Mouse (Mus musculus) adrenal gland, postnatal 36 days (tissue): ENCODE data around the gene Lhfpl2. TPM values are rescaled to one million over a fixed set of nuclear protein-coding genes. Genes with fewer than 3 reads are reported as not detected.
"Not testable (repeated sequence)": the region's sequence is repeated elsewhere in the genome, so short reads cannot be mapped to it uniquely, and the experiment has no call there.

Experiments
- DNase-seq, 2 experiments: peaks; one replicate each; pipeline ENCODE4 v3.0.0; 2021; ENCODE audit warnings: mixed read lengths in 1 of 2
- long read RNA-seq, 2 experiments: library from polyadenylated mRNA; stranded (forward); transcript quantifications; one replicate each; pipeline ENCODE4 v2.0.0; 2021; ENCODE audit warnings: borderline sequencing depth in 2 of 2
- total RNA-seq, 2 experiments: library from RNA; stranded (reverse); gene quantifications; 2 replicates each; pipeline ENCODE4 v1.2.3; 2021

Lhfpl2 gene
- total RNA-seq = 10 to 100 TPM; 32.3 to 35.3 TPM
- long read RNA-seq, experiment 1, full-length matches to known transcripts = 5 of 17 reads
- long read RNA-seq, experiment 1, partial matches to known transcripts = 0 of 17 reads
- long read RNA-seq, experiment 1, other reads (novel, unspliced or antisense) = 12 of 17 reads
- long read RNA-seq, experiment 2, full-length matches to known transcripts = 3 of 5 reads
- long read RNA-seq, experiment 2, partial matches to known transcripts = 0 of 5 reads
- long read RNA-seq, experiment 2, other reads (novel, unspliced or antisense) = 2 of 5 reads

- peak; percentile 77 to 81 for DNase-seq
These were observed at the start of gene Lhfpl2 for GRCm38 (mm10) chr13:94057563-94058560. Lhfpl2 (plus strand) TSS chr13:94057796.

DNA sequence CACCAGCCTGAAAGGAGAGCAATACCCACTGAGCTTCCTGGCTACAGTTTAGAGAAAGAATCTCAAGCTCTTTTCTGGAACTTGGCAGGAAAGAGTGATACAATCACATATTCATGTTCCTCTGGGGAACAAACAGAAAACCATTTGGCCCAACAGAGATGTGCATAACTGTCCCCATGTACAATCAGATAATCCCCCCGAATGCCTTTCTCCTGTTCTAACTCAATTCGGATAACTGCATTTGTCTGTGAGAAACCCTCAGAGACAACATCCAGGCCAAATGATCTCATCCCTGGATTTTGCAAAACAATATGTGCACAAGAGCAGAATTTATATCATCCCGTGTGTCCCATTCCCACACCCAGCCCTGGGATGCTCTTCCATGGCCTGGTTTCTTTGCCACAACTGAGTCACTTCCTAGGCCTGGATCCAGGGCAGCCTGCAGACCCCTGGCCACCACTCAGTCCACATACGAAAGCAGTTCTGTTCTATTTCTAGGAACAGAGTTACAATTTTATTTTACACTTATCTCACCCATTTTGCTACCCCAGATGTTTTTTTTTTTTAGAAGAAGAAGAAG lies 45.5 kb upstream of the Lhfpl2 start:
- no peak for DNase-seq

DNA sequence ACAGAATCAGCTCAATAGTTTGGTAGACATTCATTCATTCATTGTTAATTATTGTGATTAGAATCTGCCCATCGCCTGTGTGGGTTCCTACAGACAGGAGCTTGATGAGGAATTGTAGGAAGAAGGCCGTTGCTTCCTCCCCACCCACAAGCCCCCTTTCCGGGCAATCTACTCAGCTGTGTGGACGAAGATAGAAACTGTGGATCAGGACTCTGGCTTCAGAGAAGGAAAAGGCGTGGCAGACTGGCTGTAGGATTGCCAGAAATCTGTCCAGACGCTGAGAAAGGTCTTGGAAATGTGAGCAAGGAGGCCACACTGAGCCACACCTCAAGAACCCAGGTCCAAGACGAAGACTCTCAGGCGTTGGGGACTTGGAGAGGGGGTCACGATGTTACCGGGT lies 43.6 kb upstream of the Lhfpl2 start:
- DNase-seq = peak in 1 of 2 experiments; percentile 21

DNA sequence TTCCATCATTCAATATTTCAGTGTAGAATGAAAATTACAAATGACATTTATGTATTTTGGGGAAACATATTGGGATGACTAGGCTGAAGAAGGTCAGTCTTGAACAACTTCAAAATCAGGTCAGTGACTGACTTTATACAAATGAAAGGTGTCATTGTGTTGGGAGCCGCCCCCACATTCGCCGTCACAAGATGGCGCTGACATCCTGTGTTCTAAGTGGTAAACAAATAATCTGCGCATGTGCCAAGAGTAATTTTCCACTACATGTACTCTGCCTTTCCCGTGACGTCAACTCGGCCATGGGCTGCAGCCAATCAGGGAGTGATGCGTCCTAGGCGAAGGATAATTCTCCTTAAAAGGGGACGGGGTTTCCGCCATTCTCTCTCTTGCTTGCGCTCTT lies 33.0 kb upstream of the Lhfpl2 start:
- not testable (repeated sequence) for DNase-seq

DNA sequence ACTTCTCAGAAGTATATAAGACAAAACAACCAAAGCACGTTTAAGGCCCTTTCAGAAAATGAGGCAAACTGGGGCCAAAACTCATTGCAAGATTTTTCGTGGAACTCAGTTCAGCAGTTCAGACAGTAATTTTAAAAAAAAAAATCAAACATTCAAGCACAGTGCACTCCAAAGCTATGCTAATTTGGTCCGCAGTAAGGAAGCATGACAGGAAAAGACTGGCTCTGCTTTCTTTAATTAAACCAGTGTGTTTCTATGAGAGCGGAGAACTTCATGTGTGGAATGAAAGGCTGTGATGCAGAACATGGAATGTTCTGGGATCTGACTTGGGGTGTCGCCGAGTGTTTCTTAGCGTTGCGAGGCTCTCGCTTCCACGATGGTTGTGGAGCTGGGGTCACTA lies 28.4 kb upstream of the Lhfpl2 start:
- DNase-seq = no peak

DNA sequence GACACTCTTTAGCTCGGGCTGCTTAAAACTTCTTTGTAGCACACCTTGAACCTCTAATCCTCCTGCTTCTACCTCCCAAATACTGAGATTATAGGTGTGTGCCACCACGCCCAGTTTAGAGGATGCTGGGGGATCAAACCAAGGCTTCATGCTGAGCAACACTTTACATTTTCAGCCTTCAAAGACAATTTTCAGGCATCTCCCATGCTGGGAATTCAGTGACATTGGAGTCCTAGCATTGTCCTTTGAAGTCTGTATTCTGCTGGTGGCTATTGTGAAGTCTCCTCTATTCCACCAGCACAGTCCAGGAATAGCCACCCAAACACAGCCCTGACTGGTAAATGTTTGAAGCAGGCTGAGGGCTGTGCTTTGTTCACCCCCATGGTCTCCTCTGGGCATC lies 27.0 kb upstream of the Lhfpl2 start:
- DNase-seq = no peak

- no peak for DNase-seq
These were observed 20.1 kb upstream of the Lhfpl2 start for GRCm38 (mm10) chr13:94037313-94038051.

DNA sequence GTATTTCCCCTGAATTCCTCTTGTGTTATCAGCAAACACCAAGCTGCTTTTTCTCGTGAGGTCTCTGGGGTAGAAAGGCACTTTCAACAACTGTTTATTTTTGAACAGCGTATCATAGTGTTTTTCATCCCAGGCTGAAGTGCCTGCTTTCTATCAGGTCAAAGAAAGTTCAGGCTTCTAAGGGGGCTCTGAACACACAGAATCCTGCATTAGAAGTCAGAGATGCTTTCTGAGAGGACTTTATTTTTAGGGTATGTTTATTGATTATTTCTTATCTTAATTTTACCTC lies 19.6 kb upstream of the Lhfpl2 start:
- no peak for DNase-seq

GRCm38 (mm10) chr13:94050036-94050435 lies 7.6 kb upstream of the Lhfpl2 start:
- no peak for DNase-seq

DNA sequence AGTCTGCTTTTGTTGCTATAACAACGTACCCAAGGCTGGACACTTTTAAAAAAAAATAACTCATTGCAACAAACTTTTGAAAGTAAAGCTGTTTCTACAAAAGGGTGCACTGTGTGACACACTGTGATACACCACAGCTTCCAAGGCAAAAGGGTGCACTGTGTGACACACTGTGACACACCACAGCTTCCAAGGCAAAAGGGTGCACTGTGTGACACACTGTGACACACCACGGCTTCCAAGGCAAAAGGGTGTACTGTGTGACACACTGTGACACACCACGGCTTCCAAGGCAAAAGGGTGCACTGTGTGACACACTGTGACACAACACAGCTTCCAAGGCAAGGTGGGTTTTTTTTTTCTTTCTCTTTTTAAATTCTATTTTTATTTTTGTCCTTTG lies 6.8 kb upstream of the Lhfpl2 start:
- peak; percentile 29 to 33 for DNase-seq

GRCm38 (mm10) chr13:94057036-94057562 lies 497 bp upstream of the Lhfpl2 start:
- DNase-seq = no peak

DNA sequence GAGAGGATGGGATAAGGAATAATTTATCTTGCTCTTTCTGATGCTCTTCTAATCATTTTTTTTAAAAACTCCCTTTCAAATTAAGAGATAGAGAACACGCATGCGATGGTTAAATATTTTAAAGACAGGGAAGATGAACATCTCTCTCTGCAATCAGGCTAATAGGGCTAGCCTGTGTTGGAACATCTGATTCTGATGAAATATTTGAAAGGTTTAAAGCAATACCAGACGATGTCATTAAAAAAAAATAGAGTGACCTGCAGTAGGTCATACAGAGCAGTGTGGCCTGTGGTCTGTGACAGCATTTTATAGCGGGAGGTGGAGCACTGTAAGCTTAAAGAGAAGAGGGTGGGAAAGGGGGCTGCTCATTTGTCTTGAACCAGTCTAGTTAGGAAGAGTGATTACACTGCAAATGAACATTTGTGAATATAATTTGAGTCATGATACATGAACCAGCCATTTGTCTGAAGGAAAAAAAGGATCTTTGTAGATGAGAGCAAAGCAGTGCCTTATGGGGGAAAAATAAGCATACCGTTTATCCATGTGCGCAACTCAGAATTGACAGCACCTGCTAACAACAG lies 1.1 kb downstream of the Lhfpl2 start:
- DNase-seq = no peak

DNA sequence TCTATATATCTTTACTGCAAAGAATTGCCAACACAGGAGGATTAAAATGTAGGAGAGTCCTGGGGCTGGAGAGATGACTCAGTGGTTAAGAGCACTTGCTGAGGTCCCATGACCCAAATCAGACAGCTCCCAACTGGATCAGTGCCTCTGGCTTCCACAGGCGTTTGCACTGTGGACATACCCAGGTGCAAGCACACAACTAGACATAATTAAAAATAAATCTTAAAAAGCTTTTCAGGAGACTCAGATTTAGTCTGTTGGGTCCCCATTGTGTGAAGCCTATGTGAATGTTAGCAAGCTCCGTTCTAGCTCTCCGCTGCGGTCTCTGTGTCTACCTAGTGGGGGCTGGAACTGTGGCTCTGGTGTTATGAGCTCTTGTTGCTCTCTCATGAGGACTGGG lies 1.8 kb downstream of the Lhfpl2 start:
- DNase-seq = no peak

GRCm38 (mm10) chr13:94059778-94060177 lies 2.2 kb downstream of the Lhfpl2 start:
- peak; percentile 69 to 73 for DNase-seq

GRCm38 (mm10) chr13:94060461-94060860 lies 2.9 kb downstream of the Lhfpl2 start:
- no peak for DNase-seq

- no peak for DNase-seq
These were observed 3.8 kb downstream of the Lhfpl2 start for GRCm38 (mm10) chr13:94061256-94061877.

DNA sequence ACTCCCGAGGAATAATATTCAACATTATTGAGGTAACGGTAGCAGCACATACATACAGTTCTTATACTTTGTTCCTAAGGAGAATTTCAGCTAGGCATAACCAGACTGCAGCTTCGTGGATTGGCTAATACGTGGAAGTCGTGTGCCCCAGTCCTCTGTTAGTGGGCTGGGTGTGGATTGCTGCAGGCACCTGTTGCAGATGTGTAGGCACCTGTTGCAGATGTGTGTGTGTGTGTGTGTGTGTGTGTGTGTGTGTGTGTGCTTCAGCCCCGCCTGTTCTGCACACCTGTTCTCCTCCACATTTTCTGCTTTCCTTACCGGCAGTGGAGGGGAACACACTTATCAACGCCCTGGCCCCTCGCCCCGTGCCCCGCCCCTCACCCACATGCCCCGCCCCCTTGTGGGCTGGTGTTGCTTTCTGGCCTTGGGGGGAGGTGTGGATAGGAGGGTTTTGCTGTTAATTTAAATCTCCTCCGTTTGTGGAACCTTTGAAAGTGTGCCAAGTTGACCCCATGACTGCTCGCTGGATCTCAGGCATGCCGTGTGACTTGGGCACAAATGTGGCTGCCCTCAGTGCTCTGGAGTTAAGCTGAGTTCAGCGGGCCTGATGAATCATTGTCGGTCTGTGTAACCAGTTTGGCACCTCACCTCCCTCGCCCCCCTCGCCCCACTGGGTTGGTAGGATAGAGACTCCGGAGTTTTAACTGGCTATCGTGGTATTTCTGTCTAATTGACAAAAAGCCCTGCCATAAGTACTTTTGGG lies 4.9 kb downstream of the Lhfpl2 start:
- DNase-seq = peak; percentile 55 to 63

DNA sequence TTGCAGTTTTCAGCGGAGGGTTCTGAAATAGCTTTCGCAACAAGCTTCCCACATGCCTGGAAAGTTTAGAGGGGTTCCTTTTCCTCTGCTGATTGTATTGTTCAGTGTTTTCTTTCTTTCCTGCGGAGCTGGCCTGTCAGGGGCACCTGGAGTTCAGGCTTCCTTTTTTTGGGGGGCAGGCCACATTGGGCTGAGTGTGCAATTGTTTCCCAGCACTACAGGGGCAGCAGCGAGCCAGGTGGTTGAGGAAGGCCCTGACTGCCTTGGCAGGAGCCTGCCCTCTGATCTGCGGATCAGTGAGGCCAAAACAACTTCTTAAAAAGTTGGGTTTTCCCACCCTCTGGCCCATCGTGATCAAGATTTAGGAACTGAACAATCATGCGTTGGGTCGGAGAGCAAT lies 5.6 kb downstream of the Lhfpl2 start:
- DNase-seq = peak in 1 of 2 experiments; percentile 31

GRCm38 (mm10) chr13:94064571-94064970 lies 7.0 kb downstream of the Lhfpl2 start:
- peak; percentile 45 to 60 for DNase-seq

DNA sequence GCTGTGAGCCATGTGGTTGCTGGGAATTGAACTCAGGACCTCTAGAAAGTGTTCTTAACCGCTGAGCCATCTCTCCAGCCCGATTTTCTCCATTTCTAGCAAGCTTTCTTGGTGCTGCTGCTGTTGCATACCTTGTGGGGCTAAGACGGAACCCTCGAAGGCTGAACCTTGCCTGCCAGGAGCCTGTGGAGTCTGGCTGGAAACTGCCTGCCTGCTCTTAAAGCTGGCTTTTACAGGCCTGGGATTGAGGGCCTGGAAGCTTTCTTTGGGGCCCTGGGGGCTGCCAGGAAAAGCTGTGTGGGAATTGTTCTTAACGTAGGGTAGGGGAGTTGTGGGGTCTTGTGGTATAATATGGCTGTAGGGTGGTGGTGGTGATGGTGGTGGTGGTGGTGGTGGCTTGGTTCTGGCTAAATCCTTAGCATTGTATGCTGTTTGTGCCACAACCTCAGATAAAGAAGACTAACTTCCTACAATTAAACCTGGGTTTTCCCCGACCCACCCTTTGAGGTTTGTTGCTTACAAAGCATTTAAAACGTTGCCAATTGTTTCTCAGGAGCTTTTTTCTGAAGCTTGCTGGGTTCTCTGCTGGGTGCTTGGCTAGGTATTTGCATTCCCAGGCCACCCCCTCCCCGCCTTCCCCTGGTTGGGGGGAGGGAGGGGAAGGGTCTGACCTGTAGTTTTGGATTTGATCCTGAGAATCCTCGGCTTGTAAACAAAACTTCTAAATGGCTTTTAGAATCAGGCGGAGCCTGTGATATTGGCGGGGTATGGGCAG lies 7.9 kb downstream of the Lhfpl2 start:
- no peak for DNase-seq
